Mouse (Mus musculus) limb, embryonic 11.5 days (tissue): ENCODE data around the gene Rnf26. TPM values are rescaled to one million over a fixed set of nuclear protein-coding genes. Genes with fewer than 3 reads are reported as not detected.

Experiments
- ATAC-seq: fragments of 200-750 bp; cut with Nextera tagmentation; 2 replicates; pipeline ENCODE4 v1.8.0; 2017; ENCODE audit warnings: low read depth; ENCODE audit not compliant: insufficient number of reproducible peaks, low FRiP score, low TSS enrichment
- DNase-seq: peaks from one replicate; pipeline ENCODE4 v3.0.0-alpha.2; 2015; ENCODE audit warnings: low spot score
- H3K27ac ChIP-seq: fragments of 300-500 bp; sonication (generic); replicated peaks from 2 replicates; pipeline ENCODE4 v1.5.1; 2014; ENCODE audit warnings: low read depth, mild to moderate bottlenecking, low read length
- H3K27me3 ChIP-seq: fragments of 300-500 bp; sonication (generic); 2 replicates; pipeline ENCODE4 v1.6.1; 2014; ENCODE audit warnings: mild to moderate bottlenecking, low read length, mixed read lengths; ENCODE audit not compliant: control insufficient read depth, insufficient read depth
- H3K36me3 ChIP-seq: fragments of 300-500 bp; sonication (generic); 2 replicates; pipeline ENCODE4 v1.6.1; 2014; ENCODE audit warnings: mild to moderate bottlenecking, low read length, moderate library complexity, mixed read lengths; ENCODE audit not compliant: control insufficient read depth, insufficient read depth
- H3K4me1 ChIP-seq: fragments of 300-500 bp; sonication (generic); 2 replicates; pipeline ENCODE4 v1.6.1; 2014; ENCODE audit warnings: low read length, mixed read lengths; ENCODE audit not compliant: control insufficient read depth, insufficient read depth
- H3K4me2 ChIP-seq: fragments of 300-500 bp; sonication (generic); 2 replicates; pipeline ENCODE4 v1.6.1; 2014; ENCODE audit warnings: low read depth, mild to moderate bottlenecking, moderate library complexity; ENCODE audit not compliant: severe bottlenecking
- H3K4me3 ChIP-seq: fragments of 300-500 bp; sonication (generic); 2 replicates; pipeline ENCODE4 v1.5.1; 2014; ENCODE audit warnings: low read depth, low read length
- H3K9ac ChIP-seq: fragments of 300-500 bp; sonication (generic); 2 replicates; pipeline ENCODE4 v1.6.1; 2014; ENCODE audit warnings: mild to moderate bottlenecking, low read length
- H3K9me3 ChIP-seq: fragments of 300-500 bp; sonication (generic); 2 replicates; pipeline ENCODE4 v1.6.1; 2016; ENCODE audit warnings: low read length; ENCODE audit not compliant: control insufficient read depth
- WGBS: fragments of 180-500 bp; shearing (Covaris S2); extraction: QIAGEN DNeasy Blood & Tissue Kit; methylation state at CpG from one replicate; pipeline ENCODE4 v1.1.7; 2014; 5-methylcytosine and 5-hydroxymethylcytosine counted together
- polyA plus RNA-seq: library from polyadenylated mRNA; unstranded; fragments of >200 nt; fragmentation: Nextera tagmentation; extraction: Ambion mirVana; gene quantifications from 2 replicates; pipeline ENCODE4 v1.2.1, GENCODE M21; 2014

Gene Rnf26
- polyA plus RNA-seq, 1 experiment from 2014 or later: 77.3 TPM

- H3K4me2 ChIP-seq: no peak overlapping the region
- no peak overlapping the region for H3K9ac ChIP-seq
- H3K4me1 ChIP-seq: peaks cover 17% of the 10 kb centered on the region
- no peak overlapping the region for H3K27ac ChIP-seq
- H3K9me3 ChIP-seq: no peaks in the 10 kb centered on the region
- H3K36me3 ChIP-seq: no peaks in the 10 kb centered on the region
- DNase-seq (peak; percentile 38), ATAC-seq (no peak)
- no peaks in the 10 kb centered on the region for H3K27me3 ChIP-seq
- 47% methylated on average over 11 of the region's 11 CpGs for WGBS
- H3K4me3 ChIP-seq: no peak overlapping the region
Observed at GRCm38 (mm10) chr9:44071914-44072598, 41.3 kb downstream of the Rnf26 start.

- DNase-seq: no peak
- 30% methylated on average over 8 of the region's 8 CpGs for WGBS
- H3K27ac ChIP-seq: no peak overlapping the region
- H3K4me2 ChIP-seq: no peak overlapping the region
- no peaks in the 10 kb centered on the region for H3K27me3 ChIP-seq
- no peak overlapping the region for H3K9ac ChIP-seq
- H3K9me3 ChIP-seq: no peaks in the 10 kb centered on the region
- ATAC-seq: no peak
- no peaks in the 10 kb centered on the region for H3K36me3 ChIP-seq
- H3K4me1 ChIP-seq: peaks cover 17% of the 10 kb centered on the region
- no peak overlapping the region for H3K4me3 ChIP-seq
Observed at GRCm38 (mm10) chr9:44070844-44071231, 42.5 kb downstream of the Rnf26 start.

- DNase-seq (no peak), ATAC-seq (no peak)
- H3K4me2 ChIP-seq: no peak overlapping the region
- peaks cover 17% of the 10 kb centered on the region for H3K4me1 ChIP-seq
- WGBS: 62% methylated on average over 14 of the region's 14 CpGs
- H3K36me3 ChIP-seq: no peaks in the 10 kb centered on the region
- H3K4me3 ChIP-seq: no peak overlapping the region
- H3K27me3 ChIP-seq: no peaks in the 10 kb centered on the region
- no peak overlapping the region for H3K9ac ChIP-seq
- H3K9me3 ChIP-seq: no peaks in the 10 kb centered on the region
- no peak overlapping the region for H3K27ac ChIP-seq
Observed at GRCm38 (mm10) chr9:44070113-44070843, 43.0 kb downstream of the Rnf26 start.

GRCm38 (mm10) chr9:44069252-44069651 lies 44.1 kb downstream of the Rnf26 start:
- Histone ChIP-seq H3K27ac (no peak overlapping the region), H3K27me3 (no peaks in the 10 kb centered on the region), H3K9ac (no peak overlapping the region), H3K4me1 (peaks cover 17% of the 10 kb centered on the region), H3K4me3 (no peak overlapping the region), H3K4me2 (no peak overlapping the region), H3K36me3 (no peaks in the 10 kb centered on the region), H3K9me3 (no peaks in the 10 kb centered on the region)
- WGBS: 10% methylated on average over 7 of the region's 7 CpGs
- no peak for ATAC-seq
- DNase-seq: no peak

- Histone ChIP-seq H3K9me3 (no peaks in the 10 kb centered on the region), H3K4me3 (no peak overlapping the region), H3K4me1 (peaks cover 16% of the 10 kb centered on the region), H3K4me2 (no peak overlapping the region), H3K27ac (no peak overlapping the region), H3K36me3 (no peaks in the 10 kb centered on the region), H3K9ac (no peak overlapping the region), H3K27me3 (no peaks in the 10 kb centered on the region)
- ATAC-seq (no peak), DNase-seq (no peak)
- WGBS: 68% methylated on average over 6 of the region's 6 CpGs
Observed at GRCm38 (mm10) chr9:44067960-44068330, 45.4 kb downstream of the Rnf26 start.

- Histone ChIP-seq H3K4me2 (peak overlapping the region; percentile 67), H3K4me3 (peak overlapping the region; percentile 29), H3K36me3 (no peaks in the 10 kb centered on the region), H3K9me3 (no peaks in the 10 kb centered on the region), H3K4me1 (peaks cover 15% of the 10 kb centered on the region), H3K9ac (no peak overlapping the region), H3K27me3 (no peaks in the 10 kb centered on the region), H3K27ac (no peak overlapping the region)
- 6% methylated on average over 15 of the region's 15 CpGs for WGBS
- DNase-seq: no peak
- peak; percentile 55 for ATAC-seq
Observed at GRCm38 (mm10) chr9:44067241-44067959, 45.9 kb downstream of the Rnf26 start.

- H3K36me3 ChIP-seq: no peaks in the 10 kb centered on the region
- H3K4me1 ChIP-seq: peaks cover 12% of the 10 kb centered on the region
- H3K9me3 ChIP-seq: no peaks in the 10 kb centered on the region
- WGBS: under 1% methylated on average over 38 of the region's 38 CpGs
- peak within 1 kb of the TSS; percentile 29 for H3K4me3 ChIP-seq
- no peak within 1 kb of the TSS for H3K27ac ChIP-seq
- H3K4me2 ChIP-seq: peak within 1 kb of the TSS; percentile 67
- peak; percentile 93 for ATAC-seq
- no peaks in the 10 kb centered on the region for H3K27me3 ChIP-seq
- H3K9ac ChIP-seq: no peak within 1 kb of the TSS
- DNase-seq: peak; percentile 100
Observed at GRCm38 (mm10) chr9:44066785-44067225, 46.5 kb downstream of the Rnf26 start, which contains the start of gene Usp2. Gene Usp2, plus strand, starts transcription at chr9:44067021.

GRCm38 (mm10) chr9:44065177-44065576 lies 48.1 kb downstream of the Rnf26 start:
- WGBS: 42% methylated on average over 1 of the region's 1 CpGs
- no peaks in the 10 kb centered on the region for H3K4me1 ChIP-seq
- no peak for DNase-seq
- H3K27ac ChIP-seq: no peak overlapping the region
- no peaks in the 10 kb centered on the region for H3K9me3 ChIP-seq
- no peak overlapping the region for H3K4me2 ChIP-seq
- H3K36me3 ChIP-seq: no peaks in the 10 kb centered on the region
- no peaks in the 10 kb centered on the region for H3K27me3 ChIP-seq
- no peak overlapping the region for H3K9ac ChIP-seq
- no peak for ATAC-seq
- no peak overlapping the region for H3K4me3 ChIP-seq
